Comparison of ENCODE assay signal across 14 mouse cellular contexts in genomic region chr8:55048396-55048795, GRCm38 (mm10).
A peak's percentile ranks its signal among the peaks of the same experiment; 100 is the strongest.
DNase-seq lines count a peak whose midpoint lies in the region; ATAC-seq and TF ChIP-seq lines count a peak whose summit lies in the region.
"Had no signal": no experiment of that assay in that cellular context is flagged by ENCODE, and none has a peak within 500 bp of the region (broad histone marks: within the 10 kb centered on the region; RNA-seq: fewer than 3 reads in every experiment).

No protein-coding gene starts in this region.

- no peak overlapping the region for H3K27ac ChIP-seq in kidney, adult 2 months (ENCODE audit: insufficient read depth, low read depth, low read length)
- H3K27ac ChIP-seq: embryonic facial prominence, embryonic 13.5 days; liver, embryonic 13.5 days had no signal

- no peak for DNase-seq in frontal cortex, postnatal 25 days (ENCODE audit: low spot score in 2 of 2)
- peak; percentile 83 for DNase-seq in brain, adult 2 months (ENCODE audit: low read depth, low spot score)
- peak; percentile 81 to 94 for DNase-seq in layer of hippocampus, adult 18-20 months (ENCODE audit: low spot score in 2 of 2)
- DNase-seq in left cerebral cortex, postnatal 36 days (ENCODE audit: low spot score in 2 of 2) = peak; percentile 26 to 40
- DNase-seq in spleen, postnatal 36 days (ENCODE audit: low spot score in 2 of 2) = no peak
- DNase-seq in heart, postnatal 25 days (ENCODE audit: low spot score) = no peak
- DNase-seq in kidney, adult 2 months = no peak
- DNase-seq: cerebellum, adult 9-10 months; liver, embryonic 13.5 days; lung, postnatal 10 days; thymus, postnatal 4 days had no signal

- H3K4me3 ChIP-seq in kidney, adult 2 months (ENCODE audit: insufficient read depth, low read depth, low read length) = no peak overlapping the region
- H3K4me3 ChIP-seq: embryonic facial prominence, embryonic 13.5 days; liver, embryonic 13.5 days had no signal

- no peaks in the 10 kb centered on the region for H3K27me3 ChIP-seq in kidney, adult 2 months (replicated peaks; ENCODE audit: control insufficient read depth, insufficient read depth, low read length)
- H3K27me3 ChIP-seq: embryonic facial prominence, embryonic 13.5 days; liver, embryonic 13.5 days had no signal

- no peaks in the 10 kb centered on the region; the same call in 1 of the 2 replicates for H3K36me3 ChIP-seq in kidney, adult 2 months (ENCODE audit: control insufficient read depth, insufficient read depth, low read length)
- H3K36me3 ChIP-seq: embryonic facial prominence, embryonic 13.5 days; liver, embryonic 13.5 days had no signal

- peak; percentile 78 for ATAC-seq in frontal cortex, adult (ENCODE audit: low TSS enrichment)
- ATAC-seq: activated CD4-positive, CD25-positive, alpha-beta regulatory T cell, adult 4 months had no signal

- WGBS in kidney, adult 2 months = 90% methylated on average over 3 of the region's 3 CpGs

- no peak for TF ChIP-seq CTCF in kidney, adult 2 months (conservative IDR thresholded peaks at IDR 0.05; ENCODE audit: insufficient read depth, insufficient read length, low read depth, low read length)

- no peak for TF ChIP-seq POLR2A in kidney, adult 2 months (IDR thresholded peaks at IDR 0.05; ENCODE audit: low read depth, low read length)

- intact Hi-C loops in left cerebral cortex, postnatal 36 days (cut with DNase I) = no loop called here
- intact Hi-C loops in heart, postnatal 25 days (cut with DNase I) = no loop called here

- no peaks in the 10 kb centered on the region for H3K4me1 ChIP-seq in kidney, adult 2 months (ENCODE audit: control insufficient read depth, insufficient read depth, low read length)
- H3K4me1 ChIP-seq: embryonic facial prominence, embryonic 13.5 days; liver, embryonic 13.5 days had no signal

Comparison
In these comparisons a context has a peak if more than half of its experiments do, and no peak if none do; other contexts are left out.
1. DNase-seq: peak in brain, adult 2 months (single experiment), layer of hippocampus, adult 18-20 months (2 of 2) and left cerebral cortex, postnatal 36 days (2 of 2); none in frontal cortex, postnatal 25 days (0 of 2), spleen, postnatal 36 days (0 of 2), heart, postnatal 25 days (single experiment) and kidney, adult 2 months (single experiment).